Mouse (Mus musculus) megakaryocyte, embryonic 14.5 days (primary cell): ENCODE results near the gene Ptprn2.
"Not testable (repeated sequence)": the region's sequence is repeated elsewhere in the genome, so short reads cannot be mapped to it uniquely, and the experiment has no call there.

Experiments
- FLI1 ChIP-seq: IDR thresholded peaks from 2 replicates; pipeline ENCODE4 v1.6.1; 2012; ENCODE audit warnings: low read length, inconsistent platforms, mixed read lengths
- GATA1 ChIP-seq: IDR thresholded peaks from 3 replicates; pipeline ENCODE4 v1.6.1; 2012; ENCODE audit warnings: mixed read lengths, low read length, inconsistent platforms, borderline replicate concordance

DNA sequence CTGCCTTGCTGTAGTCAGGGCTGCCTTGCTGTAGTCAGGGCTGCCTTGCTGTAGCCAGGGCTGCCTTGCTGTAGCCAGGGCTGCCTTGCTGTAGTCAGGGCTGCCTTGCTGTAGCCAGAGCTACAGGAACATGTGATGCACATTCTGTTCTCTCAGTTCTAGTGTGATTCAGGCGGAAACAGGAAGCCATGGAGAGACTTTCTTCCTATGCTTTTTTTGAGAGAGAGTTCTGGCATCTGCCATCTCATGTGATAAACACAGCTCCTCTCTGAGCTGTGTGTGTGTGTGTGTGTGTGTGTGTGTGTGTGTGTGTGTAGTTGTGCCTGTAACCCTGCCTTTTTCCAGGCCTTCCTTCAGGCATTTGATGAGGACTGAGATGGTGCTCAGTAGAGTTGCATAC lies 92.4 kb downstream of the Ptprn2 start:
- not testable (repeated sequence) for TF ChIP-seq GATA1, FLI1
